Mouse (Mus musculus): ENCODE measurements at regions not wholly inside any gene's neighbourhood (a gene's known extent, or its start where the extent isn't known, plus 50 kb on each side); places are given as distances from the start of the nearest gene placed in this dataset.

DNA sequence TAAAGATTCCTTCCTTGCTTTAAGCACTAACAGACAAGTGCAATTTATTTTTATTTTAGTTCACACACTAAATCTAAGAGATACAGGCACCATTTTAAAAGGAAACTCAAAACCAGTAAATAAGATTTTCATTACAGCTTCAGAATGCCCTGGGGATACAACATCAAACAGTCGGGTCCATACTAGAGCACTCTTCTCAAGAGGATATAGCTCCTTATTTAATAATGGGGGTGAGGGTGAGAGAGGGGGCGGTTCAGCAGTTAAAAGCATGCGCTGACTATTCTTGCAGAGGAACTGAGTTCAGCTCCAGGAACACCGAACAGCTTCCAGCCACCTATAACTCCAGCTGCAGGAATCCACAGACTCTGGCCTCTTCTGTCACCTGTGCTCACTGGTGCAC, 164.2 kb downstream of the Twistnb start:
- WGBS = 56% methylated on average over 4 of the region's 4 CpGs
- no peak overlapping the region for H3K4me2 ChIP-seq (replicated peaks)
- no peaks in the 10 kb centered on the region for H3K36me3 ChIP-seq
- H3K9ac ChIP-seq = no peak overlapping the region
- 0 out of 2 replicates have a peak, but pooled peaks cover 2% of the 10 kb centered on the region for H3K4me1 ChIP-seq
- H3K27me3 ChIP-seq = no peaks in the 10 kb centered on the region
- no peak for ATAC-seq (ENCODE audit: low FRiP score)
- no peaks in the 10 kb centered on the region for H3K9me3 ChIP-seq (replicated peaks)
- H3K4me3 ChIP-seq = no peak overlapping the region
- no peak overlapping the region for H3K27ac ChIP-seq

DNA sequence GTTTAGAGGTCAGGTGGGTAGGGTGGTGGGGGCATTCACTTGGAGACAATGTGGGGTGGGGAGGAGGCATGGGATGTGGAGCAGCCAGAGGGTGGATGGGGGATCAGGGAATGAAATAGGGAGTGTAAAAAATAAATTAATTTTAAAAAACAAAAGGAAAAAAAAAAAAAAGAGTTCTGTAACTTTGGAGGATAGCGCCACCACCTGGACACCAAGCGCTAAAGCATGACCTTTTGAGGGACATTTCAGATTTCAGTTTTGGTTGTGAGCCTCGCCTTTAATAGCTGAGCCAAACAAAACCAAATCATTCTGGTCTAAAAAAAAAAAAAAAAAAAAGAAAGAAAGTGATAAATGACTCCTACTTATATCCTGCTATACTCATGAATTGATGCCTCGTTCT, 176.0 kb downstream of the Twistnb start:
- Histone ChIP-seq H3K27ac (no peak overlapping the region), H3K9ac (no peak overlapping the region), H3K4me3 (no peak overlapping the region), H3K9me3 (replicated peaks) (no peaks in the 10 kb centered on the region), H3K27me3 (no peaks in the 10 kb centered on the region), H3K4me2 (replicated peaks) (no peak overlapping the region), H3K4me1 (no peaks in the 10 kb centered on the region), H3K36me3 (no peaks in the 10 kb centered on the region)
- ATAC-seq (ENCODE audit: low FRiP score) = no peak
- WGBS = 75% methylated on average over 4 of the region's 4 CpGs

DNA sequence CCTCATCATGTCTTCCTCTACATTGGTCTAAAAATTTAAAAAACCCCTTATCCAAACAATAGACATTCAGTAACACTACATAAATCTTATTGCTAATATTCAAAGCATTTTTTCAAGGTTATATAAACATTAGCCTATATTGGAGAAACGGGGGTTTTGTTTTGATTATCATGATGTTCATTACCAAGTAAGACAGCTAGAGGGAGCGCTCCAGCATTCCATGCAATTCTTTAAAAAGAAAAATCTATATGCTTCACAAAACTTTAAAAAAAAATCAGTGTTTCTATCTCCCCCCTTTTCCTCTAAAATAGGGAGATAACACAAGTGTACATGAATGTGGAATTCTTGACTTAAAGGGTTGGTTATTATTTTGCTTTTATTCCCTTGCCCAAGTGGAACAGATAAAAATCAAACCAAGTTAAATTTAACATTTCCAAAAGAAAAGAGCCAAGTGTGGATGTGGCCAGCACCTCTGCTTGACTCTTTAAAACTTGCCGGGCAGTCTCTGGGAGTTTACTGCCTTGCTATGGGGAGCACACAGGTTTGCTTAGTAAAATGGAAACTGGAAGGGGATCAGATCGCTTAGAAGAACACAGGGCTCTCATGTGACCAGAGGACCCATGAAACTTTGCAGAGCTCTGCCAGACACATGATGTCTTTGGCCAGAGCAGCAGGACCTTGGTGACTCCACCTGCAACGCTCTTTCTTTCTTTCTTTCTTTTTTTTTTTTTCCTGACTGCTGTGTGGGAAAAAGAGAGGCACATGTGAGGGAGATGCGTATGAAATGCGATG, 178.6 kb downstream of the Twistnb start:
- Histone ChIP-seq H3K4me2 (replicated peaks) (no peak overlapping the region), H3K9me3 (replicated peaks) (no peaks in the 10 kb centered on the region), H3K9ac (no peak overlapping the region), H3K36me3 (no peaks in the 10 kb centered on the region), H3K4me3 (no peak overlapping the region), H3K4me1 (no peaks in the 10 kb centered on the region), H3K27me3 (no peaks in the 10 kb centered on the region), H3K27ac (no peak overlapping the region)
- 65% methylated on average over 7 of the region's 7 CpGs for WGBS
- no peak for ATAC-seq (ENCODE audit: low FRiP score)

DNA sequence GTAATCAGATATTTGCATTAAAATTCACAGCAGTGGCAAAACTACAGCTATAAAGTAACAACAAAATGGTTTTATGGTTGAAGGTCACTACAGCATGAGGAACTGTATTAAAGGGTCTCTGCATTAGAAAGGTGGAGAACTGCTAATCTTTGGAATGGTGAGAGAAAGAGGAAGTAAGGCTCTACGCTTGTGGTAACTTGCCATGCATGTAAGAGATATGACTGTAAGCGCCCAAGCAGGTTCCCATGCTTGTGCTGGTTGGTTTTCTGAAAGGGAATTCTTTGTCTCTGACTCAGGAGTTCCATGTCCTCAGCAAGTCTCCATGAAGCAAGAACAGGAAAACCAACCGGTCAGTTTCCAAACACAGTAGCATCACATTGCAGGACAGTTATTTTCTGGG, 182.9 kb downstream of the Twistnb start:
- Histone ChIP-seq H3K9me3 (replicated peaks) (no peaks in the 10 kb centered on the region), H3K4me2 (replicated peaks) (no peak overlapping the region), H3K27me3 (no peaks in the 10 kb centered on the region), H3K4me1 (no peaks in the 10 kb centered on the region), H3K36me3 (no peaks in the 10 kb centered on the region), H3K27ac (no peak overlapping the region), H3K9ac (no peak overlapping the region), H3K4me3 (no peak overlapping the region)
- 64% methylated on average over 3 of the region's 3 CpGs for WGBS
- no peak for ATAC-seq (ENCODE audit: low FRiP score)

DNA sequence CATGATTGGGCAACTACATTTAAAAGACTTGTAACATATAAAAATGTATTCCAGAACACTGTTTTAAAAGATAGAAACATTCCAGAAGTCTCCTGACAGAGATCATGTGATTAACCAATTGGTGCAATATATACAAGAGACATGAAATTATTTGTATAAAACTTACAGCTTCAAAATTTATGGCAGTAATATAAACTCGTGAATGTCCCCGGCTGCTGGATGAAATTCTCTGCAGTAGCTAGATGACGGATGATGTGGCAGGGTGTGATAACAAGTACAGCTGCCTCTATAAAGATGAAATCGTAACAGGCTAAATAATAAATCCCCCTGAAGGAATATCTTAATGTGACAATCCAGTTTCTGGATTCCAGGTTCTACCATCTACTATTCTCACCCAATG, 191.0 kb downstream of the Twistnb start:
- H3K4me1 ChIP-seq = no peaks in the 10 kb centered on the region
- no peaks in the 10 kb centered on the region for H3K27me3 ChIP-seq
- H3K4me2 ChIP-seq (replicated peaks) = no peak overlapping the region
- H3K4me3 ChIP-seq = no peak overlapping the region
- no peak overlapping the region for H3K27ac ChIP-seq
- no peak for ATAC-seq (ENCODE audit: low FRiP score)
- no peaks in the 10 kb centered on the region for H3K9me3 ChIP-seq (replicated peaks)
- H3K36me3 ChIP-seq = no peaks in the 10 kb centered on the region
- WGBS = 90% methylated on average over 4 of the region's 4 CpGs
- no peak overlapping the region for H3K9ac ChIP-seq

DNA sequence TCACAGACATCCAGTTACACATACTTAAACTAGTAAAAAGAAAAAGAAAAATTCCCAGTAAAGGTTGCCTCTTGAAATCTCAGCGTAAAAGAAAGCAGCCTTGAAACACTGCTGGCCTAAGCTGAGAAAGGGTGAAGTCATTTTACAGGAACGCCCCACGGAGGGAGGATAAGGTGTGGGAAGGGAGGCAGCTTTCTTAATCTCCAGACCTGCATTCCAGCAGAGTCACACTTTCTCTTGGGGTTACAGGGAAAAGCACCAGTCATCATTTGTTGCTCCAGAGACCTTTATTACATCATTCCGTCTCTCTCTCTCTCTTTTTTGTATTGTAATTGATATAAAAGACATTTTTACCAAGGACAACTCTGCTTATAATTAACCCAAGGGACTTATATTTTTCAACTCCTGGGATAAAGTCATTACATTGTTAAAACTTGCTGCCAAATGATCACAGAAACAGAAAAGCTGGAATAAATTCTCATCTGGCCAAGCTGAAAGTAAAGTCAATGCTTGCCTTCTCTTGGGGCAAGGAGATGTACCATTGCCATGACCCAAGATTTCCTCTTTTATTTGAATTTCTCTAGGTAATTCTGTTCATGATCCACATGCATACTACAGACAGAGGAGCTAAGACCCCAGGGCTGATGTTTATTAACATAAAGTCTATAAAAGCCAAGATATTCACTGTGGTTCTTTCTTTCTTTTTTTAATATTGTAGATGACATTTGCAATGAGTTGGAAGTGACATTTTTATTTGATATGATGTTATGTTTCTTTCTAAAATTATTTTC, 196.9 kb downstream of the Twistnb start:
- no peak overlapping the region for H3K4me2 ChIP-seq (replicated peaks)
- no peaks in the 10 kb centered on the region for H3K9me3 ChIP-seq (replicated peaks)
- H3K27me3 ChIP-seq = no peaks in the 10 kb centered on the region
- no peak overlapping the region for H3K4me3 ChIP-seq
- H3K36me3 ChIP-seq = no peaks in the 10 kb centered on the region
- no peak overlapping the region for H3K27ac ChIP-seq
- WGBS = 79% methylated on average over 4 of the region's 4 CpGs
- H3K4me1 ChIP-seq = no peaks in the 10 kb centered on the region
- no peak for ATAC-seq (ENCODE audit: low FRiP score)
- H3K9ac ChIP-seq = no peak overlapping the region

DNA sequence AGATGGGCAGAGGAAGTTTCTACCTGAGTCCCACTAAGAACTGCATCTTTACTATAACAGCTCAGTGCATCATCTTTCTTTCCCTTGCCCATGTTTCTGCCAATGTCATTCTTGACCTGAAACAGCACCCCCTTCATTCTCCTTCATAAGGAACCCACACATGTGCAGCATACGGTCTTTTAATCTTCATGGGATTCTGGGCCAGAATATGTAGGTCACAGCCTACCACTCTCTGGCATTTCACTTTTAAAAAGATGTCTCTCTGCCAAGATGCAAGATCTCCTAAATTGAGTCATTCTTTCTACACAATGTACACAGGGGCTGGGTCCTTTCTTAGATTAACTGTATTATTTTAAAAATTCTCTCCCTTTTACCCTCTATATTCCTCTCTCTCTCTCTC, 223.2 kb downstream of the Twistnb start:
- WGBS = 96% methylated on average over 1 of the region's 1 CpGs
- H3K27ac ChIP-seq = no peak overlapping the region
- H3K4me3 ChIP-seq = no peak overlapping the region

DNA sequence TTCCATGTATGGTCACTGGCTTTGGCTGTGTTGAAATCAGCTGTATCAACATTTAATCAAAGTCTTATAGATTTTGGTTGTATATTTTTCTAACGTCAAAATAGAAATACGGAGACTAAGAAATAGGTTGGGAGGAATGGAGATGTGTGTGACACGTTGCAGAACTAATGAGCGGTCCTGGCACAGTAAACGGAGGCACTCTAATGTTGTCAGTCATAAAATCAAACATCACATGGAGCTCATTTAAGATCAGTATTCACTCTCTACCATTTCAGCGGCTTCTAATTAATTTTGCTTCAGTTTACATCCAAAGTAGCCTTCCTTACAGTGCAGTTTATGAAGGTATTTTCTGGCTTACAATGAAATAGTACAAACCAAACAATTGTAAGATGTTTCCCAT, 246.1 kb downstream of the Twistnb start:
- Histone ChIP-seq H3K4me3 (no peak overlapping the region), H3K9me3 (replicated peaks) (no peaks in the 10 kb centered on the region), H3K9ac (no peak overlapping the region), H3K36me3 (no peaks in the 10 kb centered on the region), H3K27me3 (no peaks in the 10 kb centered on the region), H3K4me2 (replicated peaks) (no peak overlapping the region), H3K27ac (no peak overlapping the region), H3K4me1 (no peaks in the 10 kb centered on the region)
- no peak for ATAC-seq (ENCODE audit: low FRiP score)
- 85% methylated on average over 6 of the region's 6 CpGs for WGBS

More for the DNA sequence above, 223.2 kb downstream of the Twistnb start:
- Histone ChIP-seq H3K27me3 (no peaks in the 10 kb centered on the region), H3K36me3 (no peaks in the 10 kb centered on the region), H3K9ac (no peak overlapping the region), H3K4me2 (replicated peaks) (no peak overlapping the region), H3K4me1 (no peaks in the 10 kb centered on the region), H3K9me3 (replicated peaks) (no peaks in the 10 kb centered on the region)
- no peak for ATAC-seq (ENCODE audit: low FRiP score)

DNA sequence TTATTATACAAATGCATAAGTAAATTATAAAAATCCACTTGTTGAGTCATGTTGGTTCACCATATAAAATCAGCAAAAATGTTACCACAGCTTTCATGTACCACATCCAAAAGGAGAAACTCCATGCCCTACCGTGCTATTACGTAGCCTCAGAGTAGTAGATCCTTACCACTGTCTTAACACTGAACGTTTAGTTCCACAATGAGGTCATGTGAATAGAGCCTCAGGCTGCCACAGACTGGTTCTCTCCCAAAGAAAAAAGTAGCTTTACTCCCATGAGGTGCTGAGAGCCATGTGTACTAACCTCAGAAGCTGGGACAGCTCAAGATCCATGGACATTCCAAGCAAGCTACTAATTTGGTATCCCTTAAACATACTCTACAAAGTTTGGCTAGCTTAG, 235.4 kb upstream of the Ferd3l start:
- Histone ChIP-seq H3K27me3 (no peaks in the 10 kb centered on the region), H3K4me2 (replicated peaks) (no peak overlapping the region), H3K9me3 (replicated peaks) (no peaks in the 10 kb centered on the region), H3K27ac (no peak overlapping the region), H3K9ac (no peak overlapping the region), H3K4me3 (no peak overlapping the region), H3K36me3 (no peaks in the 10 kb centered on the region), H3K4me1 (no peaks in the 10 kb centered on the region)
- no peak for ATAC-seq (ENCODE audit: low FRiP score)
- 89% methylated on average over 3 of the region's 3 CpGs for WGBS

DNA sequence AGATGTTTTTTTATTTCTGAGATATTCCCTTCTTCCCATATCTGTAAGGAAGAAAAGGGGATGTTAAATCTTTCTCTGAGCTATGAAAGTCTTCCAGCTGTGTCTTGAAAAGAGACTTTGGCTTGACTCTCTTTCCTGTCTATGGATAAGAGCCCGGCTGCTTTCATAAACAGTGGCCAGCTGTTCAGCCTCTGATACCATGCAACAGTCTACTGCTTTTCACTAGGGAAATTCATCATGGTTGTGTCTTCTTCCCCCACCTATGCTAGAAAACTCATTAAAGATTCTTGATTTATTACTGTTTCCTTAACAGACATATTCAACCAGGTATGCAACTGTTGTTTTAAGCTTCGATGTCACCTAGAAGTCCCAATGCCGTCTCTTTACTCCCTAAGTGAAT, 213.8 kb upstream of the Ferd3l start:
- no peak overlapping the region for H3K4me2 ChIP-seq (replicated peaks)
- no peaks in the 10 kb centered on the region; the same call in 1 of the 2 replicates for H3K4me1 ChIP-seq
- H3K36me3 ChIP-seq = no peaks in the 10 kb centered on the region
- H3K9ac ChIP-seq = no peak overlapping the region
- H3K27ac ChIP-seq = no peak overlapping the region
- H3K27me3 ChIP-seq = no peaks in the 10 kb centered on the region
- no peak for ATAC-seq (ENCODE audit: low FRiP score)
- no peak overlapping the region for H3K4me3 ChIP-seq
- WGBS = 77% methylated on average over 3 of the region's 3 CpGs
- H3K9me3 ChIP-seq (replicated peaks) = no peaks in the 10 kb centered on the region

DNA sequence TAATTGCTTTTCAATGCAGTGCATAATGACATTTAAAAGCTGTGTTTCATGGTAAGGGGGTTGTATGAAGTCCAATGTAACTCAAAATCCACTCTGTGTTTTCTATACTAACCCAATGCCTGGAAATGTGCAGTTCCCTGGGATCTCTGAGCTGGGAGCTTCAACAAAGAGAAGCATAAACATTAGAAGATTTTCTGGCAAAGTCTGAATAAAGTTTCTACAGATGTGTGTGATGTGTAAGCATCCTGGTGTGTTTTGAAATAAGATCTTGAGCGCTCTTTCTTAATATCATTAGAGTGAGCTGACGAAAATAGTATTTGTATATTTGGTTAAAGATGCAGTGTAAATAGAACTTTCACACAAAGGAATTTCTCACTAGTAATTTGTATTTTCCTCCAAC, 212.2 kb upstream of the Ferd3l start:
- no peaks in the 10 kb centered on the region; the same call in 1 of the 2 replicates for H3K4me1 ChIP-seq
- H3K9me3 ChIP-seq (replicated peaks) = no peaks in the 10 kb centered on the region
- no peak for ATAC-seq (ENCODE audit: low FRiP score)

DNA sequence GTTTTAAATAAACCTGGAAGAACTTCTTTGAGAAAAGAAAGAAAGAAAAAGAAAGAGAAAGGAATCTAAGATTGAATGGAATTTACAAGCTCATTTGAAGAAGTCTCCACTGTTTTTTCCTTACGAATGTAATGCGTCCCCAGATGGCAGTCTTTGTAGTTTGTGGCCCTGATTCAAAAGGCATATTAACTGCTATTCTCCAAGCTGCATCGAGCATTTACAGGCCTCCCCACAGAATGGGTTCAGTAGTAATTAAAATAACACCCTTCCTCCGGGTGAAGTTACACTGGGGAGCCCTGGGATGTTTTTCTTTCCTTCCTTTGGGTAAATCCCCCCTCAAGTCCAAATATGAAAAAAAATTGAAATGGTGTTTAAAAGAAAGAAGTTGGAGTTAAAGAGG, 211.2 kb upstream of the Ferd3l start:
- no peaks in the 10 kb centered on the region; the same call in 1 of the 2 replicates for H3K4me1 ChIP-seq
- WGBS = 30% methylated on average over 4 of the region's 4 CpGs
- no peak overlapping the region for H3K27ac ChIP-seq
- H3K9me3 ChIP-seq (replicated peaks) = no peaks in the 10 kb centered on the region
- no peaks in the 10 kb centered on the region for H3K27me3 ChIP-seq
- H3K9ac ChIP-seq = no peak overlapping the region
- no peaks in the 10 kb centered on the region for H3K36me3 ChIP-seq
- no peak overlapping the region for H3K4me2 ChIP-seq (replicated peaks)
- no peak overlapping the region for H3K4me3 ChIP-seq
- no peak for ATAC-seq (ENCODE audit: low FRiP score)

More for the DNA sequence above, 212.2 kb upstream of the Ferd3l start:
- Histone ChIP-seq H3K4me3 (no peak overlapping the region), H3K36me3 (no peaks in the 10 kb centered on the region), H3K9ac (no peak overlapping the region), H3K27ac (no peak overlapping the region), H3K27me3 (no peaks in the 10 kb centered on the region), H3K4me2 (replicated peaks) (no peak overlapping the region)
- WGBS = 81% methylated on average over 2 of the region's 2 CpGs
